In genomic region chrX:133913006-133913405, GRCm38 (mm10) we compare ENCODE assay signal across 25 mouse cellular contexts. TPM values are rescaled to one million over a fixed set of nuclear protein-coding genes. Genes with fewer than 3 reads are reported as not detected.
DNase-seq lines count a peak whose midpoint lies in the region; ATAC-seq and TF ChIP-seq lines count a peak whose summit lies in the region.
"Had no signal": no experiment of that assay in that cellular context is flagged by ENCODE, and none has a peak within 500 bp of the region (broad histone marks: within the 10 kb centered on the region; RNA-seq: fewer than 3 reads in every experiment).

No protein-coding gene starts in this region.

- no peak overlapping the region for H3K4me3 ChIP-seq in embryonic facial prominence, embryonic 13.5 days
- no peak overlapping the region for H3K4me3 ChIP-seq in embryonic facial prominence, embryonic 10.5 days
- H3K4me3 ChIP-seq in embryonic facial prominence, embryonic 14.5 days (ENCODE audit: low read depth, low read length) = no peak overlapping the region
- H3K4me3 ChIP-seq in embryonic fibroblast, embryonic 13.5 days (ENCODE audit: insufficient read depth, low read length) = no peak overlapping the region
- H3K4me3 ChIP-seq: embryonic facial prominence, embryonic 12.5 days; forebrain, embryonic 13.5 days; forebrain, embryonic 15.5 days had no signal

- H3K4me2 ChIP-seq in embryonic facial prominence, embryonic 13.5 days = no peak overlapping the region
- H3K4me2 ChIP-seq in embryonic facial prominence, embryonic 14.5 days (ENCODE audit: low read depth, low read length) = no peak overlapping the region
- H3K4me2 ChIP-seq: embryonic facial prominence, embryonic 12.5 days; forebrain, embryonic 13.5 days; forebrain, embryonic 15.5 days had no signal

- no peaks in the 10 kb centered on the region for H3K9me3 ChIP-seq in embryonic facial prominence, embryonic 13.5 days
- H3K9me3 ChIP-seq in embryonic facial prominence, embryonic 10.5 days = no peaks in the 10 kb centered on the region
- H3K9me3 ChIP-seq in embryonic facial prominence, embryonic 14.5 days (ENCODE audit: control insufficient read depth, low read length) = no peaks in the 10 kb centered on the region
- H3K9me3 ChIP-seq: embryonic facial prominence, embryonic 12.5 days; forebrain, embryonic 13.5 days; forebrain, embryonic 15.5 days; G1E had no signal

- DNase-seq in embryonic facial prominence, embryonic 10.5 days (ENCODE audit: low spot score) = no peak
- peak; percentile 24 for DNase-seq in embryonic facial prominence, embryonic 14.5 days (ENCODE audit: low spot score)
- no peak for DNase-seq in cerebellum, postnatal 10 days
- DNase-seq in thymus, postnatal 10 days (ENCODE audit: low spot score in 2 of 2) = no peak
- DNase-seq: adrenal gland, adult 8-10 months; adrenal gland, postnatal 14 days; adrenal gland, postnatal 36 days; B cell, adult 2 months; cerebellum, adult 11-12 months; cerebellum, adult 2 months; cerebellum, adult 9-10 months; cerebellum, postnatal 14 days; cerebellum, postnatal 36 days; embryo, embryonic 11 days; forebrain, postnatal 0 days had no signal

- ATAC-seq in embryonic facial prominence, embryonic 13.5 days (ENCODE audit: insufficient number of reproducible peaks, insufficient read depth, low FRiP score, low TSS enrichment, low read depth) = peak; percentile 56; the same call in 1 of the 2 replicates
- ATAC-seq in embryonic facial prominence, embryonic 14.5 days (ENCODE audit: low read depth) = no peak; the same call in 1 of the 2 replicates
- ATAC-seq: activated CD4-positive, CD25-positive, alpha-beta regulatory T cell, adult 4 months; CD4-positive, CD25-positive, alpha-beta regulatory T cell, adult 4 months; forebrain, embryonic 13.5 days; forebrain, embryonic 15.5 days; forebrain, postnatal 0 days; Patski had no signal

- peaks cover 13% of the 10 kb centered on the region for H3K4me1 ChIP-seq in embryonic facial prominence, embryonic 13.5 days
- H3K4me1 ChIP-seq in embryonic facial prominence, embryonic 10.5 days = peaks cover 12% of the 10 kb centered on the region; the same call in 1 of the 2 replicates
- peaks cover 11% of the 10 kb centered on the region; the same call in 1 of the 2 replicates for H3K4me1 ChIP-seq in embryonic facial prominence, embryonic 14.5 days (ENCODE audit: control insufficient read depth, insufficient read depth, low read length)
- H3K4me1 ChIP-seq in embryonic fibroblast, embryonic 13.5 days (ENCODE audit: control insufficient read depth, insufficient read depth, low read length) = peaks cover 4% of the 10 kb centered on the region; the same call in 1 of the 2 replicates
- H3K4me1 ChIP-seq: embryonic facial prominence, embryonic 12.5 days; forebrain, embryonic 13.5 days; forebrain, embryonic 15.5 days had no signal

- H3K36me3 ChIP-seq in embryonic facial prominence, embryonic 13.5 days = no peaks in the 10 kb centered on the region
- no peaks in the 10 kb centered on the region for H3K36me3 ChIP-seq in embryonic facial prominence, embryonic 10.5 days (replicated peaks)
- H3K36me3 ChIP-seq in embryonic facial prominence, embryonic 14.5 days (ENCODE audit: control insufficient read depth, insufficient read depth, low read length) = no peaks in the 10 kb centered on the region
- H3K36me3 ChIP-seq: embryonic facial prominence, embryonic 12.5 days; forebrain, embryonic 15.5 days; G1E had no signal

- no peak for TF ChIP-seq CTCF in embryonic fibroblast, embryonic 13.5 days (IDR thresholded peaks at IDR 0.05; ENCODE audit: borderline replicate concordance, insufficient read depth, low read length)

- H3K9ac ChIP-seq in embryonic facial prominence, embryonic 13.5 days = no peak overlapping the region
- H3K9ac ChIP-seq in embryonic facial prominence, embryonic 14.5 days (ENCODE audit: low read depth, low read length) = no peak overlapping the region
- H3K9ac ChIP-seq: embryonic facial prominence, embryonic 12.5 days; forebrain, embryonic 13.5 days; forebrain, embryonic 15.5 days; forebrain, postnatal 0 days had no signal

- peaks cover 46% of the 10 kb centered on the region for H3K27me3 ChIP-seq in embryonic facial prominence, embryonic 13.5 days
- peaks cover 90% of the 10 kb centered on the region for H3K27me3 ChIP-seq in embryonic facial prominence, embryonic 10.5 days (replicated peaks; ENCODE audit: low read depth, poor library complexity, severe bottlenecking)
- 0 out of 2 replicates have a peak, but pooled peaks cover 9% of the 10 kb centered on the region for H3K27me3 ChIP-seq in embryonic facial prominence, embryonic 14.5 days (replicated peaks; ENCODE audit: control insufficient read depth, insufficient read depth, low read length)
- H3K27me3 ChIP-seq: CH12.LX; forebrain, embryonic 13.5 days; forebrain, embryonic 15.5 days had no signal

- H3K27ac ChIP-seq in embryonic facial prominence, embryonic 13.5 days = peak overlapping the region; percentile 55
- H3K27ac ChIP-seq in embryonic facial prominence, embryonic 10.5 days (replicated peaks) = no peak overlapping the region
- no peak overlapping the region for H3K27ac ChIP-seq in embryonic facial prominence, embryonic 14.5 days (replicated peaks; ENCODE audit: low read depth, low read length)
- 0 out of 2 replicates have a peak overlapping the region, but pooled peaks have one; percentile 5 for H3K27ac ChIP-seq in embryonic fibroblast, embryonic 13.5 days (ENCODE audit: insufficient read depth, low read length)
- H3K27ac ChIP-seq: embryonic facial prominence, embryonic 12.5 days; forebrain, embryonic 13.5 days; forebrain, embryonic 15.5 days had no signal

- WGBS in embryonic facial prominence, embryonic 13.5 days = 68% methylated on average over 3 of the region's 3 CpGs
- WGBS in embryonic facial prominence, embryonic 10.5 days = 82% methylated on average over 3 of the region's 3 CpGs
- WGBS in embryonic facial prominence, embryonic 14.5 days = 76% methylated on average over 3 of the region's 3 CpGs

- no peak for TF ChIP-seq POLR2A in embryonic fibroblast, embryonic 13.5 days (IDR thresholded peaks at IDR 0.05; ENCODE audit: low read depth, low read length)

RNA-seq across cellular contexts. Expression of gene Srpx2, which starts 4.8 kb away (rescaled TPM):
- polyA plus RNA-seq in embryonic facial prominence, embryonic 13.5 days (2015; fragmentation: Nextera tagmentation; extraction: Ambion mirVana) = 3.9 and 4.8 TPM in 2 replicates
- polyA plus RNA-seq in embryonic facial prominence, embryonic 10.5 days (2016; fragmentation: Nextera tagmentation; extraction: Ambion mirVana) = 0.45 and 0.59 TPM in 2 replicates
- 10.8 and 13.5 TPM in 2 replicates for polyA plus RNA-seq in embryonic facial prominence, embryonic 14.5 days (2014; fragmentation: Nextera tagmentation; extraction: Ambion mirVana)
- polyA plus RNA-seq in embryonic fibroblast, embryonic 13.5 days (2011; ENCODE audit: insufficient read length, low read depth, missing spikeins) = 26.2 and 28.5 TPM in 2 replicates
- polyA plus RNA-seq: activated CD4-positive, CD25-positive, alpha-beta regulatory T cell, adult 4 months; CD4-positive, CD25-positive, alpha-beta regulatory T cell, adult 4 months; G1E had no signal

RNA-seq across cellular contexts. Expression of gene Tspan6, which starts 14.8 kb away (rescaled TPM):
- 183 and 211 TPM in 2 replicates for polyA plus RNA-seq in embryonic facial prominence, embryonic 13.5 days (2015; fragmentation: Nextera tagmentation; extraction: Ambion mirVana)
- 198 and 205 TPM in 2 replicates for polyA plus RNA-seq in embryonic facial prominence, embryonic 10.5 days (2016; fragmentation: Nextera tagmentation; extraction: Ambion mirVana)
- 170 and 181 TPM in 2 replicates for polyA plus RNA-seq in embryonic facial prominence, embryonic 14.5 days (2014; fragmentation: Nextera tagmentation; extraction: Ambion mirVana)
- polyA plus RNA-seq in embryonic fibroblast, embryonic 13.5 days (2011; ENCODE audit: insufficient read length, low read depth, missing spikeins) = 88.1 and 89.5 TPM in 2 replicates
- polyA plus RNA-seq: G1E had no signal

Comparison
In these comparisons a context has a peak if more than half of its experiments do, and no peak if none do; other contexts are left out.
1. H3K27ac ChIP-seq: peak in embryonic facial prominence, embryonic 13.5 days (single experiment) and embryonic fibroblast, embryonic 13.5 days (single experiment); none in embryonic facial prominence, embryonic 10.5 days (single experiment) and embryonic facial prominence, embryonic 14.5 days (single experiment).